Mouse (Mus musculus) frontal cortex, postnatal 10 days (tissue): ENCODE measurements around the gene Ccl9.
"Not testable (repeated sequence)": the region's sequence is repeated elsewhere in the genome, so short reads cannot be mapped to it uniquely, and the experiment has no call there.

ENCODE experiments used
- DNase-seq, 2 experiments: peaks; one replicate each; pipeline ENCODE4 v3.0.0; 2022; ENCODE audit warnings: low spot score in 2 of 2, mixed read lengths in 1 of 2

Ccl9 gene

DNA sequence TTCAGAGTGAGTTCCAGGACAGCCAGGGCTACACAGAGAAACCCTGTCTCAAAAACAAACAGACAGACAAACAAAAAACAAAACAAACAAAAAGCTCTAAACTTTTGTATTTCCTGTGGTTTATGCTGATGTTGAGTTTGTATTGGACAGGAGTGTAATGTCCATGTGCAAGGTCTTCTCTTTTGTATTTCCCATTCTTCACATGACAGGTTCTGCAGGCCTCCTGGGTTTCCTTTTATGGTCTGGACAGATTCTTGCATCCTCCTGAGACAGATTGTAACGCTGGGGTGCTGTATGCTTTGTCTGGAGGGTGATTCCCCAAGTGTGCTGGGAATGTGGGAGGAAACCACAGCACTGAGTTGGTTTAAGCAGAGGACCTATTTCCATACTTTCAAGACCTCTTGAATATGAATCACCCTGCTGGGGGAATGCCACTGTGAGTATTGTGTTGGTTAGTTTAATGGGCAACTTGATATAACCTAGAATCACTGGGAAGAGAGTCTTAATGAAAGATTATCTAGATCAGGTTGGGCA is 2.3 kb upstream of the Ccl9 start:
- no peak for DNase-seq

DNA sequence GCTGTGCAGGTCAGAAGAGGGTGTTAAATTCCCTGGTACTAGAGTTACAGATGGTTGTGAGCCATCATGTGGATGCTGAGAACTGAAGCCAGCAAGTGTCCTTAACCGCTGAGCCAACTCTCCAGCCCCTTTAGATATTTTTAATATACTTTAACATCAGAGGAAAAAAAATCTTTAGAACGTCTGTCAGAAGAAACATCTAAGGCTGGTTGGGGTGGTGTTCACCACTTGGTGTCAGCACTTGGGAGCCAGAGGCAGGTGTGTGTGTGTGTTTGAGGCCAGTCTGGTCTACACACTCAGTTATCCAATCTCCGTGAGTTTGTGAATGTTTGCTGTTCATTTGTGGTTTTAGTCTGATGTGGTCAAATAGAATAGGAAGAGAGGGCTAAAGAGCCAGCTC is 563 bp upstream of the Ccl9 start:
- no peak for DNase-seq

DNA sequence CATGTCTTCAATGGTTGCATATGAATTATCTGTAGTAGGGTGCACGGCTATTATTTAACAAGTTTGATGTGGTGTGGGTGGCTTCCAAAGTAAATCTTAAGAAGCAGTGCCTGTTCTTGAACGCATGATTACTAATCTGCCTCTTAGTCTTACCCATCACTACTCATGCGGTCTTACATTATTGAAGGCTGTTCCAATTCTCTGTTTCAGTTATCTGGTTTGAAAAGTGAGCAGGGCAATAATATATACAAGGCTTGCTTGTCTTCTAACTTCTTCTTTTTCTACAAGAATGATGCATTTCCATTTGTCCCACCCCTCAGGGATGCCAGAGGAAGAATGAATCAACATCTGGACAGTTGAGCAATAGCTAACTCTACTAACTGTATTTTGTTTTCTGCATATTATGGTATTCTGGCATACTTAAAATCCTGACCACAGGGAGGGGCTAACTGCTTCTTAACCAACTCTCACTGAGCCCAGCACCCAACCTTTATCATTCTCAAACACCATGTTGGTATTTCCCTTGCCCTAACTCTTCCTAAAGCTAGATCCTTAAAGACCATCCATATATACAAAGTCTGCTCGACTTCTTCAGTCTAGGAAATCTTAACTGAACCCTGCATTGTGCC is 1.4 kb downstream of the Ccl9 start:
- no peak for DNase-seq

DNA sequence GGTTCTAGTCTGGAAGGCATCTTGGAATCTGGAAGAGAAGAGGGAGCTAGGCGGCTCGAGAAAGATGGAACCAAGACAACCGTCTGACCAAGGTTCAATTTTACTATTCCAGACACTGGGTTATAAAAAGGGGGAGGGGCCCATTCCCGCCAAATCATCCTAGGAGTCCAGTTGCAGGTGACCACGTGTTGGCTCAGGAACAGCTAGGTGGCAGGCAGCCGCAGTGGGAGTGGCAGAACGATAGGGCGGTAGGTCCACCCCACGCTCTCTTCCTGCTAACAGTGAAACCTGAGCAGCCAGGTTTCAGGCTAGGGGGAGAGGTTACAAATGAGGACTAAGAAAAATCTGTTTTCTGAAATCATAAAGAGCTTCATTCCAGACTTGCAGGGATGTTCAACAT is 5.6 kb downstream of the Ccl9 start:
- no peak for DNase-seq

DNA sequence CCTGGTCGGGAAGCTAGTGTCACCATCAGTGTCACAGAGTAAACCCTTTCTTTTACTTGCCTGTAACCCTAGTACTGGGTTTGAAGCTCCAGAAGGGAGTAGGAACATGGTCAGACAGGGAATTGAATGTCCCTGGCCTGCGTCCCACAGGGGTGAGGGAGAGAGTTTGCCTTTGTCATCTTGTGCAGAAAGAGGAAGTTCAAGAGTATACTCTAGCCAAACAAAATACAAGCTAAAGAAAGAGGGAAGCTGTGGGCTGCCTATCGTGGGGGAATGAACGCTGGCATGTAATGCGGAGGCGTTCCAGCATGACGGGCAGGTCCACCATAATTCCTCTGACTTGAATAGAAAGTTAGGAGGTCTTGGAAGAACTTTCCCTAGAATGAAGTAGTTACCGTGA is 6.2 kb downstream of the Ccl9 start:
- DNase-seq, result no peak

DNA sequence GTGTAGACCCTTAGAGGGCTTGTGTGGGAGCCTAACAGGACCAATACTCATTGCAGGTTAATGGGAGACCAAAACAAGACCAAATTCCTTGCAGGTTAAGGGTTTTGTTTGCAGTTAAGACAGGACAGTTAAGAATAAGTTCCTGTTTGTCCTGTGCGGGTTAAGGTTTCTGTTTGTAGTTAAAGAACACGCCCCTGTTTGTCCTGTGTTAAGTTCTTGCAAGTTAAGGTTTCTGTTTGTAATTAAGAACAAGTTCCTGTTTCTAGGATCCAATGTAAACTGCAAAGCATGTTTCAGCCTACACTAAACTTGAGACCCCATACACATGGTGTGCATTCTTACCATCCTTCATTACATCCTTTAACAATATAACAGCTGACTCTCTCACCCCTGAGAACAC is 8.2 kb downstream of the Ccl9 start:
- DNase-seq, result no peak

DNA sequence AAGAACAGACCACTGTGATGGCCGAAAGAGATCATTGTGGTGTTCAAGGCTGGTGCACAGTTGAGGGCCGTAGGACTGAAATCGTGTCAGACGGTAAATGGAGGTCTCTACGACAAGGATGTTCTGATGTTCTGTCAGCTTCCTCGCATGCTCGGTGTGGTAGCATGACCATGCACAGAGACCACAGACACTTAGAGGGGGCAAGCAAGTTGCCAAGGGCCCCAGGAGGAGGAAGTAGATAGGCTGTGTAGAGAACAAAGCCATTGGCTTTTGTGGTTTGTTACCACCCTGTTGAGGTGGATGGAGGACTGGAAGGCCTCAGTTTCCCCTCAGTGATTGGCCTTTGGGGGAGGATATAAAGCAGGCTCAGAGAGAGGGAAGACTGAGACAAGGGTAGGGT is 9.2 kb downstream of the Ccl9 start:
- no peak for DNase-seq

DNA sequence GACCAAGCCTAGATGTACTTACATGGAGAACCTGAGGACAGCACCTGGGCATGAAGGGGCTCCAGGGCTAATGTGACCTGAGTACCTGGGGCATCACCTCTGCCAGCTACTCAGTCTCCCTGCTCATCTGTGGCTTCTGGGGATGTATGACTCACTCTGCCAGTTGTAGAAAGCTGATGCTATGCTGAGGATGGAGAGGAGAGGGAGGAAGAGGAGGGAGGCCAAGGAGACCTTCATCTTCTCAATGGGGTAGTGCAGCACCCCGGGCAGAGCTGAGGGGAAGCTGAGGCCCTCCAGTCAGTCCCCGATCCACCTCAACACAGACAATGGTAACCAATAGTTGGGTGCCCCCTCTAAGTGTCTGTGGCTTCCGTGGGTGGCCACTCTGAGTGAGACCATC is 9.7 kb downstream of the Ccl9 start:
- no peak for DNase-seq

DNA sequence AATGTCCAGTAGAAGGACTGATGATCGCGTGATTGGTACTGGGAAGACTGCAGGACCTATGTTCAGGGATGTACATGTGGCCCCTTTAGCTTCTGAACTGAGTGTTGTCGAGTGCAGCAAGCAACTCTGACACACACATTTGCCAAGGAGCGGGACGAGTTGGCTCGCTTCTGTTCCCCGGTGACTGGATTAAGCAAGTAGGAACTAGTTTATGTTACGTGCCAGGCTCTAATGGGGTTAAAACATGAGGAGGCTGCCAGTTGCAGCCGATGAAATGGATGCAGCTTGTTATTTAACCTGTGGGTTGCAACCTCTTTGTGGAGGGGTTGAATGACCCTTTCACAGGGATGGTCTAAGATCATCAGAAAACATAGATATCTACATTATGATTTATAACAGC is 10.4 kb downstream of the Ccl9 start:
- no peak for DNase-seq

DNA sequence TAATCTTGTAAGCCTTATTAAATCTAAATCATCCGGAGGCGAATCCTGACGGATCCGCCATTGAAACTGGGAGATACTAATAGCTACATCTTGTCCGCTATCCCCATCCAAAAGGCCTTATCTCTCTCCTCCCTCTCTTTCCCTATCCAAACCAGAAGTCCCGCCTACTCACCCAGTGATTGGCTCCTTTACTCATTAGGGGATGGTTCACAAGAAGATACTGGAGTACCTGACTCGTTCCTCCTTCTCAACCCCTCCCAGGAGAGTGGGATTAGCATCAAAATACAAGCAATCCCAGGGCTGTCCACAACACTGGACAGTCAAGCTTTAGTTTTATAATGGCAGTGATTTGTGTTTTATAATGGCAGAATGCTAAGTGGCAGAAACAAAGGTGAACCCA is 11.1 kb downstream of the Ccl9 start:
- DNase-seq, result no peak

DNA sequence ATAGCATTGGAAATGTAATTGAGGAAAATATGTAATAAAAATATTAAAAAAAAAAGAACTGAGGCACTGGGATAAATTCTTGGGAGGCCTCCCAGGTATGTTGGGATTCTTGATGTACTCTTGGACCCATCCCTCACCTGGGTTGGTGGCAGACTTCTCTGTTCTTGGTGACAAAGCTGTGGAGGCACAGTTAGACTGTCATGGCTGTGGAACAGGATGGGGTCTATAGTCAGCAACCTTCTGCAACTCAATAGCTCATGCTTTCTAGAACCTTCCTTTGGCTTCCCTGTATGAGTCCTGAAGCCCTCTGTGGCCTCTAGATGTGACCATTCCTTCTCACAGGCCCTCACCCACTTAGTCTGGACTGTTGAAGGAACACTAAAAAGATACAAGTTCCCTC is 11.8 kb downstream of the Ccl9 start:
- no peak for DNase-seq

DNA sequence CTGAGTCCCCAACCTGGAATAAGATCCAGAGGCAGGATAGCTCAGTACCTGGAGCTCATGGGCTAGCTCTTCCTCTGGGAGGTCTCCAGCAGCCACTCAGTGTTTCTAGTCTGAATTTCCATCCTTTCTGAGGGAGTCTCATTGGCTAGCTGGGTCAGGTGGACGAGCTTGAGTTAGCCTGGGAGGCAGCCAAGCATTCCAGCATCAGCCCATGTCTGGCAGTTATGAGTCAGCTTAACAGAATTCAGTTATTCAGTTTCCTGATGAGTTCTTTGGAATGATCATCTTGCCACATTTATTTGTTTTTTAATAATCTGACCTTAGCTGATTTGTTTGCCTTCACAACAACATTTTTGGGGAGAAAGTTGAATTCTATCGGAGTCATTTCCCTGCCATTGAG is 14.7 kb downstream of the Ccl9 start:
- peak in 1 of 2 experiments; percentile 10 for DNase-seq

DNA sequence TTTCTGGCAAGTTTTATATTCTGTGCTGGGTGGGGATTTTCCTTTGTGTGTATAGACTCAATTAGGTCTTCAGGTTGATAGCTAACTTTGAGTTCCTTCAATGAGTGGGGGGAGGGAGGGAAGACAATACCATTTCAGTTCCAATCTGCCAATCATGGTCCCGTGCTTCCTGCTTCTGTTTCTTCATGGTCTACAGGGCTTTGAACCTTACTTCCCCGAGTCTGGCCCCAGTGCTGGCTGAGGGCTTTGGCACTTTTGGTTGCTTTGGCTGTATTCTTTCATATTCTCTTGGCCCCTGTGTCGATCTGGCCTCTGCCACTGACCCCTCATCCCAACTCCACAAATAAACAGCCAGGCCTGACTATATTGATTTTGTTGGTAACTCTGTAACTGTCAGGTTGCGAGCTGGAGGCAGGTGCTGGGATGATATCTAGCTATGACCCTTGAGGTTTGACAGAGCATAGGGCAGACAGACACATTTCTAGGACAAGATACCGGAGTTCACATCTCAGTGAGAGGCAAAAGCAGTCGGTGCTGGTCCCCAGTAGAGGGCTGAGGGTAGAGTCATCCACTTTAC is 16.0 kb downstream of the Ccl9 start:
- no peak for DNase-seq

DNA sequence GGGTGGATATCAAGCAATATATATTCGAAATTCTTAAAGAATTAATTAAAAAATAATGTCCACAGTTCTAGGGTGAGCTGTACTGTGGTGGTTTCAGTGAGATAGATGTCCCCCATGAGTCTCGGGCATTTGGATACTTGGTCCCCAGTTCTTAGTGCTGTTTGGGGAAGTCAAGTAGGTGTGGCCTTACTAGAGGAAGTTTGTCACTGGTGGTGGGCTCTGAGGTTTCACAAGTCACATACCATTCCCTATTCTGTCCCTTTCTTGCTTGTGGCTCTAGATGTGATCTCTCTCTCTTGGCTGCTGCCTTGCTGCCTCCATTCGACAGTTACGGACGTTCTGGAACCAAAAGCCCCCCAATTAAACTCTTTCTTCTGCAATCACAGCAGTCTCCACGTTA is 18.0 kb downstream of the Ccl9 start:
- no peak for DNase-seq

DNA sequence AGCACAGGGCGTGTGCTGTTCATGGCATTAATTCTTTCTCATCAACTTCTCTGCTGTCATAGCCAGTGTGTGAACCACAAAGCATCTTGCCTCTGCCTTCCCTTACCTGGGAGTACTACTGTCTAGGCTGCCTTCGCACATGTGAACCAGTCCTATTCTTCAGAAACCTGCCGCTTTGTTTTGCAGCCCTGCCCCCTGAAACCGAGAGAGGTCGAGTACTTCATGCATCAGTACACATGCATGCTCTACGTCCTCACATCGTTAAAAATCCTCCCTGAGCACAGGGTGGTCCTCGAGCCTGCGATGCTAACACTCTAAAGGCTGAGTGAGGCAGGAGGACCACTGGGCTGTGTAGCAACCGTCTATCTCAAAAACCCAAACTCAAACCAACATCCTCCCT is 21.4 kb downstream of the Ccl9 start:
- no peak for DNase-seq

DNA sequence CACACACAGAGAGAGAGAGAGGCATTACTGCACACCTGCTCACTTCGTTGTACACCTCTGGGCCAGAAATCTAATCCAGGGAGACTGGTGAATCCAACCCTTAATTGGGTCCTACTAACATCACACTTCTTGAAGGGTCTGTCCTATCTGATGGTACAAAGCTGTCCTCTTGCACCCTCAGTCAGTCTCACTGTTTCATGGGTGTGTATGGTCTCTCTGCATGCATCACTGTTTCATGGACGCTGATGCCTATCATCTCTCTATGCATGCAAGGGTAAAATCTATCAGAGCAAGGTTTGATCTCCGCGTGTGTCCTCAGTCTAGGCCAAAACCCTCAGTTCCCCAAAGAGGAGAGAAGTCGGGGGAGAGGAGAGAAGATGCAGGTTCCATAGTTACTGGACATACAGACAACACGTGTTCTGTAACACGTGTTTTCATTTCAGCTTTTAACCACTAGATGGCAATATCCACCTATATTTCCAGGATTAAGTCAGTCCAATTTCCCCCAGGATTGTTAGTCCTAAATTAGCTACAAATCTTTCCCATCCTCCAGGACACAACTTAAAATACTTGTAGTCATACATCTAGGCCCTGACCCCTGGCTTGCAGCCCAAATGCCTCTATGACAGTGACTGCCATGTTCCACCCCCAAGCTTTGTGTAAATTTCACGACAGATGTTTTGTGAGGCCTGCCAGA is 22.2 kb downstream of the Ccl9 start:
- DNase-seq, result peak in 1 of 2 experiments; percentile 13

DNA sequence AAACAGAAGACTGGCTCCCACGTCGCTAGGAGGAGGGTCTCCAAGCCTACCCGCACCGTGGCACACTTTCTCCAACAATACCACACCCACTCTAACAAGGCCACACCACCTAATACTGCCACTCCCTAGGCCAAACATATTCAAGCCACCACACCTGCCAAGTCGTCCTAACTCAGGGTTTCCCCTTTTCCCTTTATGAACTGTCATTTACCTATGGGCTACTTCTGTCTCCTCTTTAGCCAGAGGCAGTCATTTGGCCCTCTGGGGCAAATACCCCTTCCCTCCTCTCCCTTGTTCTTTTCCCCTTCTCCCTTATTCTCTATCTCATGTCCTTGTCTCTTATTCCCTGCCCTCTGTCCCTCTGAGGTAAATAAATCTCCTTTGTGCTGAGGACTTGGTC is 26.8 kb downstream of the Ccl9 start:
- no peak for DNase-seq

DNA sequence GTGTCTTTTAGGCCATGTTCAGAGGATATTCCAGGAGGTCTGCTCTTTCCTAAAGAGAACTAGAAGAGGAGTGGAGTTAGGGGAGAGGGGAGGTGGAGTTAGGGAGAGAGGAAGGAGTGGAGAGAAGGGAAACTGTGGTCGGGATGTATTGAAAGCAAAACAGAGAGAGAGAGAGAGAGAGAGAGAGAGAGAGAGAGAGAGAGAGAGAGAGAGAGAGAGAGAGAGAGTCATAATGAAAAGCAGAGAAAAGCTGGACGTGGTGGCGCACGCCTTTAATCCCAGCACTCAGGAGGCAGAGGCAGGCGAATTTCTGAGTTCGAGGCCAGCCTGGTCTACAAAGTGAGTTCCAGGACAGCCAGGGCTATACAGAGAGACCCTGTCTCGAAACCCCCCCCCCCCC is 27.4 kb downstream of the Ccl9 start:
- DNase-seq, result not testable (repeated sequence)

DNA sequence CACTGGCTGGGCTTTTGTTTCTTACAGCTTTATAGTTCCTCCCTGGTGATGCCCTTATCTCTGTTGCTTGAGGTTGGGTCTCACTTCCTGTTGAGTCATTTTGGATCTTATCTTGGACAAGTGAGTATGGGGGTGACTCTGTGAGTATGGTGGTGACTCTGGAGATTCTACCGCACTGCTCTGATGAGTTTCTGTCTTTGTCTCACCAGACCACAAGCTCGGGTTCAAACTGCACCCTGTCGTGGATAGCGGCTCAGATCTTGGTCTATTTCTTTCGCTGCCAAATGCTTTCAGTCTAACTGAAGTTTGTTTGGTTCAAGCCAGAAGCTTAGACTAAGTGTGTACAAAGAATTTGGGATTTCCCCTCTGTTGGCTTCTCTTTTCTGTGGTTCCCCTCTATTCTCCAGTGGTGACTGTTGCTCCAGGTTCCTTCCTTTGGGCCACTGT is 28.2 kb downstream of the Ccl9 start:
- DNase-seq, result no peak

DNA sequence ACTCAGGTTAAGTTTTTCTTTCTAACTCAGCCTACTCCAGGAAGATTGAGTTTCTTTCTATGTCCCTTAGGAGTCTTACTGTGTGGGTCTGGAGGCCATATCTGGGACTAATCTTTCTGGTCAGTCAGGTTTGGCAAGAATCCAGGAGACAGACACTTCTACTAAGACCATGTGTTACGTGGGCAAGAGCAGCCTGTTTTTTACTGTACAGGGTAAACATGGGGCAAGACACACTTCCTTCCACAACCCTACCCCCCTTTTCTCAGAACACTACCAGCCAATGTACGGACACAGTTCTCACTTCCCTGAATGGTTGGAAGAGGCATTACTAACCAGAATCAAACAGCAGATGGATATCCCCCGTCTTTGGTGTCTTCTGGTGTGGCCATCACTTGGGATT is 34.2 kb downstream of the Ccl9 start:
- no peak for DNase-seq

DNA sequence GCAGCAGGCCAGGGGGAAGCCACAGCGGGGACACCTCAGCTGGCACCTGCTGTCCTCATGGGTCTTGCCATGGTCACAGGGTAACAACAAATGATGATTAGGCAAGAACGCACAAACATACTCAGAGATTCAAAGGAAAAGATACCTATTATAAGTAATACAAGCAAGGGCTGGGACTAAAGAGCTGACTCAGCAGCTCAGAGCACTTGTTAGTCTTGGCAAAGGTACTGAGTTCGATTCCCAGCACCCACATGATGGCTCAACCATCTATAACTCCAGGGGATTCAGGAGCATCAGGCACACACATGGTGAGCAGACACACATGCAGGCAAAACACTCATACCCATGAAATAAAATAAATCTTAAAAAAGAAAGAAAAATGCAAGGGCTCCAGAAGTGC is 37.0 kb downstream of the Ccl9 start:
- no peak for DNase-seq

DNA sequence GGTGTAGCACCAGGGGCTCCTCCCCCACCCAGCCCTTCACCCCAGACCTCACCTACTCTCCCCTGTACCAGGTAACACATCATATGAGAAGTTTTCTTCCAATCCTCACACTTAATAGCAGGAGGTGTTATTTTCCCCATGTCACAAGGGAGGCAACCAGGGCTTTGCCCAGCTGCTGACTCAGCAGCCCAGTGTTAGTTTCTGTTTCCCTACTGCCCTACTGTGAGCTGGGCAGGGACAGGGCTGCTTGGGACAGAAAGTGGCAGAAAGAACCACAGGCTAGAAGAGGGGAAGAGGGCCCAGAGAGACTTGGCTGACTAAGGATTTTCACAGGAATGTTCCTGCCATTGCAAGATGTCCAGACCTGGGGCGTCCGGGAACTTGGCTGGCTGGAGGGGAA is 37.5 kb downstream of the Ccl9 start:
- no peak for DNase-seq

DNA sequence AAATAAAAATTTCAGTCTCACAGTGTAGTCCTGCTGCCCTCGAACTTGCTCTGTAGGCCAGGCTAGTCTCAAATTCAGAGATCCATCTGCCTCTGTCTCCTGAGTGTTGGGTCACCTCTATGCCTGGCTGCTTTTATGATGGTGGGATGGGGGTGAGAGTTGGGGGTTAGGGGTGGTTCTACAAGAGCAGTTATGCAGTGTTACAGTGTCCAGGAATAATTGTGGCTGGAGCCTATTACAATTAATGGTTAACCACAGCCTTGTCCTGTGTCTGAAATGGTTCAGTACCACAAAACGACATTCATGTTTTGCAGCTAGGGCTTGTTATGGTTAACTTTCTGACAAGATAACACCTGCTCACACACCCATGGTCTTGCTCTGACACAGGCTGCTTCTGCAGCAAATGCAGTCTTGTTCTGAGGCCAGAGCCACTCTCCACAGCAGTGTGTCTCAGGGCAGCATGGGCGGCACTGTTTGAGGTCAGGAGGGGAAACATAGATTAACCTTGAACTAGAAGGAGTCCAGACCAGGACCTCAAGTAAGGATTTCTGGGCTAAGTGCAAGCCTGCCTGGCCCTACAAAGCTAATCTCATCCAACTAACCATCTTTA is 39.6 kb downstream of the Ccl9 start:
- DNase-seq, result no peak
